Mouse (Mus musculus) E14TG2a.4 (cell line): ENCODE data around the gene Ddb1.

Experiments
- CTCF ChIP-seq: conservative IDR thresholded peaks from 2 replicates; pipeline ENCODE4 v1.5.1; 2014; ENCODE audit warnings: low read length
- POU5F1 ChIP-seq: IDR thresholded peaks from 2 replicates; pipeline ENCODE4 v1.6.1; 2014; ENCODE audit warnings: low read length, borderline replicate concordance

- TF ChIP-seq CTCF: no peak
- TF ChIP-seq POU5F1: no peak
These were observed 43.0 kb downstream of the Ddb1 start for GRCm38 (mm10) chr19:10648156-10648555.
